Mouse (Mus musculus): Measurements from ENCODE around the gene Tmx4. TPM values are rescaled to one million over a fixed set of nuclear protein-coding genes. Genes with fewer than 3 reads are reported as not detected.

The Tmx4 gene
- 6.3 and 6.6 TPM in 2 replicates for polyA plus RNA-seq (2015; fragmentation: Nextera tagmentation; extraction: Ambion mirVana)

DNA sequence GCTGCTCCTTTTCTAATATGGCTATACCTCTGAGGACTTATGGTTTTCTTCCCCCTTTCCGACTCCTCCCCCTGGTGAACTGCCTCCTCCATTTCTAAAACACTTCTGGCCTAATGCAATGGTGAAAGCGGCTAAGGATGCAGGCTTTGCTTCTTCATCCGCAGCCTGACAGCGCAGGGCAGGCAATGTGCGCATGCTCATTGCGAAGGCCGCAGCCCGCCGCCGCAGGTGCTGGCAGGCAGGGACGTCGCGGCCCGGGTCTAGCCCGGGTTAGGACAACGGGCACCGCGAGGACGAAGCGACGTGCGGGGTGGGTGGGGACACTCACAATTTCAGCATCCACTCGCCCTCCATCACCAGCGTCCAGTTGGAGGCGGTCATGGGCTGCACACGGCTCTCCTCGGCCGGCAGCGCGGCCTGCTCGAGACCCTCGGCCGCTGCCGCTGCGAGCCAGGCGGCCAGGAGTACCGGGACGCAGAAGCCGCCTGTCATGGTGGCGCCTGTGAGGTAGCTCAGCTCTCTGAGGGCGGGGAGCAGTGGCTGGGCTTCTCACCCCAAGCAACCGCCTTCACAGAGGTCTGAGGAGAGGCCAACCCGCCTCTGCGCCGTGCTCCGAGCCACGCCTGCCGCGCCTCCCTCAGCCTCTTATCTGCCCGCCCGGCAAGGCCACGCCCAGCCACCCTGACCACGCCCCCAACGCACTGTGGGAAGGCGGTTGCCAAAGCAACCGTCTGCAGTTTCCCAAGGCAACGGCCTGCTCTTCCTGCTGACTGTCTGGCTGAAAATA is at the start of gene Tmx4:
Gene Tmx4 (minus strand): TSS at position 632 of the 787 bp plus-strand sequence.
- H3K4me2 ChIP-seq (replicated peaks; ENCODE audit: low read depth), result peak within 1 kb of the TSS; percentile 76
- H3K36me3 ChIP-seq (ENCODE audit: control insufficient read depth, insufficient read depth), result no peaks in the 10 kb centered on the region
- peak; percentile 100 for ATAC-seq
- TF ChIP-seq CTCF (IDR thresholded peaks at IDR 0.05; ENCODE audit: low read depth), result peak; percentile 24; the same call in 1 of the 2 replicates
- no peaks in the 10 kb centered on the region for H3K9me3 ChIP-seq (ENCODE audit: control insufficient read depth)
- peak within 1 kb of the TSS; percentile 67 for H3K9ac ChIP-seq (ENCODE audit: low read depth, low read length)
- 0% methylated on average over 57 of the region's 57 CpGs for WGBS
- H3K27ac ChIP-seq (ENCODE audit: low read depth, low read length), result peak within 1 kb of the TSS; percentile 80
- H3K4me1 ChIP-seq (replicated peaks; ENCODE audit: control insufficient read depth, insufficient read depth, low read length), result no peaks in the 10 kb centered on the region
- H3K4me3 ChIP-seq (ENCODE audit: low read depth, low read length), result peak within 1 kb of the TSS; percentile 78
- H3K27me3 ChIP-seq (replicated peaks; ENCODE audit: control insufficient read depth, insufficient read depth, low read length), result no peaks in the 10 kb centered on the region

DNA sequence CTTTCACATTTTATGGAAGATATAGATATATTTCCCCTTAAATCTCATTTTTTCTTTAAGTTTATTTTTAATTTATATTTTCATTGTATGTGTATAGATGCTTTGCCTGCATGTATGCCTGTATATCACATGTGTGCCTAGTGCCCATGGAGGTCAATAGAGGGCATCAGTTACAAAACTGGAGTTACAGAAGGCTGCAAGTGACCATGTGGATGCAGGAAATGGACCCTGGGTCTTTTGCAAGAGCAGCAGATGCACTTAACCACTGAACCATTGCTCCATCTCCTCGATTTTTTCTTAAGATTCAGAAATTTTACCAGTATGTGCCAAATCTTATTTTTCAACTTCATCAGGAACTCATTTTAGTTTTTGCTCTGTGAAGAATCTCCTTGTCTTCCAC is 48.2 kb upstream of the Tmx4 start:
- no peaks in the 10 kb centered on the region for H3K4me1 ChIP-seq (replicated peaks; ENCODE audit: control insufficient read depth, insufficient read depth, low read length)
- ATAC-seq, result no peak
- no peak overlapping the region for H3K4me3 ChIP-seq (ENCODE audit: low read depth, low read length)
- no peak overlapping the region for H3K27ac ChIP-seq (ENCODE audit: low read depth, low read length)
- no peak overlapping the region for H3K9ac ChIP-seq (ENCODE audit: low read depth, low read length)
- no peaks in the 10 kb centered on the region for H3K27me3 ChIP-seq (replicated peaks; ENCODE audit: control insufficient read depth, insufficient read depth, low read length)
- TF ChIP-seq CTCF (IDR thresholded peaks at IDR 0.05; ENCODE audit: low read depth), result no peak
- no peaks in the 10 kb centered on the region for H3K9me3 ChIP-seq (ENCODE audit: control insufficient read depth)
- no peaks in the 10 kb centered on the region for H3K36me3 ChIP-seq (ENCODE audit: control insufficient read depth, insufficient read depth)
- 46% methylated on average over 1 of the region's 1 CpGs for WGBS
- H3K4me2 ChIP-seq (replicated peaks; ENCODE audit: low read depth), result no peak overlapping the region

DNA sequence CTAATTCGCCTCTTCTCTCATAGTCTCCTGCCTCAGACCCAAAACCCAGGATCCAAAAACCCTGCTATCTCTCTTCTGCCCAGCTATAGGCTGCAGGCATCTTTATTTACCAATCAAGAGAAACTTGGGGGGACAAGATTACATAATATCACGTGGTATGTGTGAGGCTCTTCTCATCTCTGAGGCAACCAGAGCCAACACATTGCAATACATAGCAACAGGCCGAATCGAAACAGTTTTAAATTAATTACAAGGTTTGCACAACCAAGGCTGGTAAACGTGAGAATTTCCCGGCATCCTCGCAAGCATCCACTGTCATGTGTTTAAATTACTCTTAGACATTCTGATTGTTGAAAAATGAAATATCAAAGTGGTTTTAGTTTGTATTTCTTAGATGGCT is 47.1 kb upstream of the Tmx4 start:
- no peak for ATAC-seq
- no peak overlapping the region for H3K27ac ChIP-seq (ENCODE audit: low read depth, low read length)
- H3K4me3 ChIP-seq (ENCODE audit: low read depth, low read length), result no peak overlapping the region
- no peaks in the 10 kb centered on the region for H3K36me3 ChIP-seq (ENCODE audit: control insufficient read depth, insufficient read depth)
- TF ChIP-seq CTCF (IDR thresholded peaks at IDR 0.05; ENCODE audit: low read depth), result no peak
- no peaks in the 10 kb centered on the region for H3K4me1 ChIP-seq (replicated peaks; ENCODE audit: control insufficient read depth, insufficient read depth, low read length)
- H3K9ac ChIP-seq (ENCODE audit: low read depth, low read length), result no peak overlapping the region
- H3K4me2 ChIP-seq (replicated peaks; ENCODE audit: low read depth), result no peak overlapping the region
- no peaks in the 10 kb centered on the region for H3K9me3 ChIP-seq (ENCODE audit: control insufficient read depth)
- WGBS, result 82% methylated on average over 7 of the region's 7 CpGs
- no peaks in the 10 kb centered on the region for H3K27me3 ChIP-seq (replicated peaks; ENCODE audit: control insufficient read depth, insufficient read depth, low read length)

DNA sequence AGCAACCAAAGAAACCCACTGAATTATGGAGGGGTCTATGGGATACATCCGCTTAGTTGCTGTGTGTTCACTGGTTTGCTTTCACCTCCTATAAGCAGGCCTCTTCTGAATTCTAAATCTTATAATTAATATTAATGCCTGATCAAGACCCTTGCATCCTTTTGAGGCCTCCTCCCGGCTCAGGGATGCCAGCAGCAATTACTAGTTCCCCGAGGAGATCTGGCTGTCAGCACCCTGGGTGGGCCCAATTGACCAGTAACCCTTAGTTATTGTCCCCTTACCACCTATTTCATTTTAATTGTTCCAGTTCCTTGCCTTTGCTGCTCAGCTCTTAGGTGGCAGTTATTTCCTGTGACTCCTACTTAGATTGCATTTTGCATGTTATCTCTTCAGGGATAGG is 38.4 kb upstream of the Tmx4 start:
- Histone ChIP-seq H3K27ac (ENCODE audit: low read depth, low read length) (no peak overlapping the region), H3K4me1 (replicated peaks; ENCODE audit: control insufficient read depth, insufficient read depth, low read length) (no peaks in the 10 kb centered on the region), H3K36me3 (ENCODE audit: control insufficient read depth, insufficient read depth) (no peaks in the 10 kb centered on the region), H3K4me2 (replicated peaks; ENCODE audit: low read depth) (no peak overlapping the region), H3K9me3 (ENCODE audit: control insufficient read depth) (no peaks in the 10 kb centered on the region), H3K4me3 (ENCODE audit: low read depth, low read length) (no peak overlapping the region), H3K27me3 (replicated peaks; ENCODE audit: control insufficient read depth, insufficient read depth, low read length) (no peaks in the 10 kb centered on the region), H3K9ac (ENCODE audit: low read depth, low read length) (no peak overlapping the region)
- no peak for ATAC-seq
- TF ChIP-seq CTCF (IDR thresholded peaks at IDR 0.05; ENCODE audit: low read depth), result no peak
- WGBS, result 73% methylated on average over 3 of the region's 3 CpGs

DNA sequence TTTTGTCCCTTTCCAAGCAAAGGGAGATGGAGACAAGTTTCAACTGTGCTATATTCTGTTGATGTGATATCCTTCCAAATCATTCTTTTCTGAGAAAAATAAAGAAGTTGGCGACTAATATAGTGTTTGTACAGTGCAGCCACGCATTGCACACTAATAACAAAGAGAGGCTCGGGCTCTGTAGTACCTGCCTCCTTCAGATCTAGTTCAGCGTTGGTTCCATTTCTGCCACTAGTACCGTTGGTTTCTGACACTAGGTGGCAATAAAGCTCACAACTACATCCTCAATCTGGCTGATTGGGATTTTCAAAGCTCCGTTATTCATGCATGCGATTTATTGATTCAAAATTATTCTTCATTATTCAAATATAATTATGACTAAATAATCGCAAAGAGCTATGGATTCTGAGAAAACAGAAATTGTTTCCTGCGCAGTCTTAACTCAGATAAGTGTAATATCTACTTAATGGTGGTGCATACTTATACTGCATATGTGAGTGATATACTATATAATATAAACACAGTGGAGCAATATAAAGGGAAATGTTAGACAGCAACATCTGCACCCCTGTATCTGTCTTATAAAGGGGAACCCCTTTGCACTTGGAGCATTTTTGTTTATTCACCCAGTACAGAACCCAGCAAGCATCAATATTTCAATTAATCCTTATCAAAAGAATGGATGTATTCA is 37.5 kb upstream of the Tmx4 start:
- no peak for ATAC-seq
- peak; percentile 79 for TF ChIP-seq CTCF (IDR thresholded peaks at IDR 0.05; ENCODE audit: low read depth)
- Histone ChIP-seq H3K9ac (ENCODE audit: low read depth, low read length) (no peak overlapping the region), H3K9me3 (ENCODE audit: control insufficient read depth) (no peaks in the 10 kb centered on the region), H3K4me3 (ENCODE audit: low read depth, low read length) (no peak overlapping the region), H3K27ac (ENCODE audit: low read depth, low read length) (no peak overlapping the region), H3K36me3 (ENCODE audit: control insufficient read depth, insufficient read depth) (no peaks in the 10 kb centered on the region), H3K27me3 (replicated peaks; ENCODE audit: control insufficient read depth, insufficient read depth, low read length) (no peaks in the 10 kb centered on the region), H3K4me1 (replicated peaks; ENCODE audit: control insufficient read depth, insufficient read depth, low read length) (no peaks in the 10 kb centered on the region), H3K4me2 (replicated peaks; ENCODE audit: low read depth) (no peak overlapping the region)
- WGBS, result 19% methylated on average over 9 of the region's 9 CpGs

DNA sequence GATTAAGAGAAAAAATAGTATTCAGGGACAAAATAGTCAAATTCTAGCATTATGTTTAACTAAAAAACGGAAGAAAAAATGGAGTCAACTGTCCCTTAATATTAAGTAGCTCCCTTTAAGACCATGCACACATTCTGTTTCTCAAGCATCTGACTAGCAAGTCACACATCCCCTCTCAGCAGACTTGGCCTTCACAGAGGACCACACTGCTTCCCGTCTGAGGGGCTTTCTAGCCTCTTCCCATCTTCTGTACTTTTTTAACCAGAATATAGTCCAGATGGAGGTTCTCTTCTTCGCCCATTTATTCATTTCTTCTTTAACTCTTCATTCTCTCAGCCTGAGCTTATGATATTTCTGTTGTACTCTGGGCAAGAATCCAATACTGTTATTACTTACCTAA is 35.6 kb upstream of the Tmx4 start:
- Histone ChIP-seq H3K4me2 (replicated peaks; ENCODE audit: low read depth) (no peak overlapping the region), H3K4me3 (ENCODE audit: low read depth, low read length) (no peak overlapping the region), H3K27ac (ENCODE audit: low read depth, low read length) (no peak overlapping the region), H3K27me3 (replicated peaks; ENCODE audit: control insufficient read depth, insufficient read depth, low read length) (no peaks in the 10 kb centered on the region), H3K9me3 (ENCODE audit: control insufficient read depth) (no peaks in the 10 kb centered on the region), H3K9ac (ENCODE audit: low read depth, low read length) (no peak overlapping the region), H3K36me3 (ENCODE audit: control insufficient read depth, insufficient read depth) (no peaks in the 10 kb centered on the region), H3K4me1 (replicated peaks; ENCODE audit: control insufficient read depth, insufficient read depth, low read length) (no peaks in the 10 kb centered on the region)
- TF ChIP-seq CTCF (IDR thresholded peaks at IDR 0.05; ENCODE audit: low read depth), result no peak
- ATAC-seq, result no peak
- 62% methylated on average over 3 of the region's 3 CpGs for WGBS
